Mouse (Mus musculus) midbrain, embryonic 14.5 days (tissue): ENCODE data around the gene Nrcam. TPM values are rescaled to one million over a fixed set of nuclear protein-coding genes. Genes with fewer than 3 reads are reported as not detected.

Experiments used
- ATAC-seq: fragments of 200-750 bp; cut with Nextera tagmentation; 2 replicates; pipeline ENCODE4 v1.8.0; 2017; ENCODE audit warnings: moderate number of reproducible peaks, moderate library complexity; ENCODE audit not compliant: low FRiP score, low TSS enrichment
- DNase-seq: peaks from one replicate; pipeline ENCODE4 v3.0.0-alpha.2; 2015
- H3K27ac ChIP-seq: fragments of 300-500 bp; sonication (generic); replicated peaks from 2 replicates; pipeline ENCODE4 v1.5.1; 2014; ENCODE audit warnings: mild to moderate bottlenecking, low read depth, low read length, moderate library complexity
- H3K27me3 ChIP-seq: fragments of 300-500 bp; sonication (generic); 2 replicates; pipeline ENCODE4 v1.6.1; 2014; ENCODE audit warnings: low read length, control low read depth, mixed read lengths; ENCODE audit not compliant: control insufficient read depth, insufficient read depth
- H3K36me3 ChIP-seq: fragments of 300-500 bp; sonication (generic); 2 replicates; pipeline ENCODE4 v1.6.1; 2014; ENCODE audit warnings: low read length, control low read depth; ENCODE audit not compliant: control insufficient read depth, insufficient read depth
- H3K4me1 ChIP-seq: fragments of 300-500 bp; sonication (generic); 2 replicates; pipeline ENCODE4 v1.6.1; 2014; ENCODE audit warnings: mild to moderate bottlenecking, antibody characterized with exemption, low read length, control low read depth; ENCODE audit not compliant: control insufficient read depth, insufficient read depth
- H3K4me2 ChIP-seq: fragments of 300-500 bp; sonication (generic); 2 replicates; pipeline ENCODE4 v1.6.1; 2014; ENCODE audit warnings: mild to moderate bottlenecking, low read length, moderate library complexity
- H3K4me3 ChIP-seq: fragments of 300-500 bp; sonication (generic); replicated peaks from 2 replicates; pipeline ENCODE4 v1.5.1; 2014; ENCODE audit warnings: low read depth, low read length
- H3K9ac ChIP-seq: fragments of 300-500 bp; sonication (generic); replicated peaks from 2 replicates; pipeline ENCODE4 v1.6.1; 2014; ENCODE audit warnings: mild to moderate bottlenecking, low read length, moderate library complexity
- H3K9me3 ChIP-seq: fragments of 300-500 bp; sonication (generic); 2 replicates; pipeline ENCODE4 v1.6.1; 2016; ENCODE audit warnings: low read length, control low read depth, mixed read lengths; ENCODE audit not compliant: control insufficient read depth
- WGBS: fragments of 180-500 bp; shearing (Covaris S2); extraction: QIAGEN DNeasy Blood & Tissue Kit; methylation state at CpG from one replicate; pipeline ENCODE4 v1.1.7; 2014; 5-methylcytosine and 5-hydroxymethylcytosine counted together
- polyA plus RNA-seq: library from polyadenylated mRNA; unstranded; fragments of >200 nt; fragmentation: Nextera tagmentation; extraction: Ambion mirVana; gene quantifications from 2 replicates; pipeline ENCODE4 v1.2.1, GENCODE M21; 2014

Gene Nrcam
- polyA plus RNA-seq, 1 experiment from 2014 or later, result 198 TPM

DNA sequence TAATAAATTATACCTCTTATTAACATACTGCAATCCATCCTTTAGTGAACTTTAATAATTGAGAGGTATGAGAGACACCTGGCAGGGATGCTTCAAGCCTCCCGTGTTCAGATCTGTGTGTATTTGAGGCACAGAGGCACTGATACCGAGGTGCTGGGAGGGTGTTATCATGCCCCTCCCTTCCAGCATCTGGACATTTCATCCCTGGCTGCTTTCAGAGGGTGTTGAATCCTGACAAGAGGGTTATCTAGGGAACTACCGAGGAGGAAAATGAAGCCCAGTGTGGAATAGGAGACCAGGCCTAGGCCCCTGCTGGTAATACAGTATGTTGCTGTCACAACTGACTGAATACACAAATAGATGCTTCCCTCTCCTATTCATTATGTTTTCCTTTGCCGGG is 133.8 kb downstream of the Nrcam start:
- no peak overlapping the region for H3K4me3 ChIP-seq
- H3K9me3 ChIP-seq, result no peaks in the 10 kb centered on the region
- no peaks in the 10 kb centered on the region for H3K27me3 ChIP-seq
- peak overlapping the region; percentile 28 for H3K27ac ChIP-seq
- H3K9ac ChIP-seq, result no peak overlapping the region
- WGBS, result 34% methylated on average over 4 of the region's 4 CpGs
- H3K36me3 ChIP-seq, result no peaks in the 10 kb centered on the region
- H3K4me2 ChIP-seq, result no peak overlapping the region
- ATAC-seq, result peak; percentile 62
- H3K4me1 ChIP-seq, result peaks cover 10% of the 10 kb centered on the region; the same call in 1 of the 2 replicates
- peak; percentile 41 for DNase-seq

DNA sequence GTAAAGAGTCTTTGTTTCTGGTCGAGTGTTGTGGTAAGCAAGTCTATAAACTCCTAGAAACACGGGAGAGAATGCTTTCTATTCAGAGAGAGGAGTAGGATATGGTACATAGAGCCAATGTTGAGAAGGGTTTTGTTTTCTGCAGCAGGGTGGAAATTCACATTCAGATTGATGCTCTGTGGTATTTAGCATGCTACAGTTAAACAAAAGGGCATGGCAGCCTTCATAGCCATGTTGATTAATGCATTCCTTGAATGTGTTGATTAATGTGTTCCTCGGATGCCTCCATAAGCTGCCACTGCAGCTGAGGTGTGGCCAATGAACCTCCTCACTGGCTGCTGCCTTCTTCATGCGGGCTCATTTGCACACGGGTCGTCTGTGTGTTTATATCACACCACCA is 134.3 kb downstream of the Nrcam start:
- Histone ChIP-seq H3K4me3 (no peak overlapping the region), H3K27ac (peak overlapping the region; percentile 50; the same call in 1 of the 2 replicates), H3K4me2 (no peak overlapping the region), H3K4me1 (peaks cover 10% of the 10 kb centered on the region; the same call in 1 of the 2 replicates), H3K27me3 (no peaks in the 10 kb centered on the region), H3K9ac (no peak overlapping the region), H3K36me3 (no peaks in the 10 kb centered on the region), H3K9me3 (no peaks in the 10 kb centered on the region)
- no peak; the same call in 1 of the 2 replicates for ATAC-seq
- WGBS, result 52% methylated on average over 6 of the region's 6 CpGs
- peak; percentile 26 for DNase-seq

DNA sequence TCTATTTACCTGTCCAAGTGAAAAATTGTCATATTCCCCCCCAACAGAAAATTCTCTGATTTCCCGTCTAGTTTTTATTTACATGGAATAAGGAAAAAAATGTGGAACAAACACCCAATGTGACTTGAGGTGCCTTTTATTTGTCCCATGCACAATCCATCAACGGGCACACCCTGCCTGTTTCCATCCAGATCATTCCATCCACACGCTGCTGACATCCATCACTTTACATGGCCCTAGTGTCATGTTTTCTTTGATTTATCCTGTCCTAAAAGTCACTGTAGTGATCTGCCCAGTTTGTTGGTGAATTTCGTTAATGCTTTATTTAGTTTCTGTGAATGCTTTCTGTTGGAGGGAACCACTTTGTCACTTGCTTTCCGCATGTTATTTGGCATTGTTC is 142.4 kb downstream of the Nrcam start:
- H3K36me3 ChIP-seq, result no peaks in the 10 kb centered on the region
- no peak overlapping the region for H3K9ac ChIP-seq
- H3K27ac ChIP-seq, result no peak overlapping the region
- H3K4me3 ChIP-seq, result no peak overlapping the region
- WGBS, result 85% methylated on average over 5 of the region's 5 CpGs
- no peak for ATAC-seq
- H3K4me2 ChIP-seq, result no peak overlapping the region
- H3K9me3 ChIP-seq, result no peaks in the 10 kb centered on the region
- no peaks in the 10 kb centered on the region for H3K4me1 ChIP-seq
- H3K27me3 ChIP-seq, result no peaks in the 10 kb centered on the region
- DNase-seq, result no peak

DNA sequence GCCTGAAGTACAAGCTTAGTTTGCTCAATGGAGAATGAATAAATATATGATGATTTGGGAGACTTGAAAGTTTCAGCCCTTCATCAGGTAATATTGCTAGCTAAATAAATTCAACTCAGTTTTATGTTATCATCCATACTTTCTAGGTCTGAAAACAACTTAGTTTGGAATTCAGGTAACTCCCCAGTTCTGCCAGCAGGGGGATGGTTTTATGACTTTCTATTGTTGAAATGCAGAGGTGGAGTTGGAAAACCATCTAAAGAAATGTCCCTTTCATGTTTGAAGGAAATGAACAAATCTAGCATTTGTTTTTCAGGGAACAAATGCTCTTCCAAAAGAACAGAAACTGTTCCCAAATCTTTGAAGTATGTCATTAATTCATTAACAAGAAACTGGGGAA is 146.7 kb downstream of the Nrcam start:
- ATAC-seq (no peak), DNase-seq (no peak)
- Histone ChIP-seq H3K4me2 (no peak overlapping the region), H3K27ac (no peak overlapping the region), H3K9ac (no peak overlapping the region), H3K4me1 (no peaks in the 10 kb centered on the region), H3K36me3 (no peaks in the 10 kb centered on the region), H3K4me3 (no peak overlapping the region), H3K9me3 (no peaks in the 10 kb centered on the region), H3K27me3 (no peaks in the 10 kb centered on the region)

DNA sequence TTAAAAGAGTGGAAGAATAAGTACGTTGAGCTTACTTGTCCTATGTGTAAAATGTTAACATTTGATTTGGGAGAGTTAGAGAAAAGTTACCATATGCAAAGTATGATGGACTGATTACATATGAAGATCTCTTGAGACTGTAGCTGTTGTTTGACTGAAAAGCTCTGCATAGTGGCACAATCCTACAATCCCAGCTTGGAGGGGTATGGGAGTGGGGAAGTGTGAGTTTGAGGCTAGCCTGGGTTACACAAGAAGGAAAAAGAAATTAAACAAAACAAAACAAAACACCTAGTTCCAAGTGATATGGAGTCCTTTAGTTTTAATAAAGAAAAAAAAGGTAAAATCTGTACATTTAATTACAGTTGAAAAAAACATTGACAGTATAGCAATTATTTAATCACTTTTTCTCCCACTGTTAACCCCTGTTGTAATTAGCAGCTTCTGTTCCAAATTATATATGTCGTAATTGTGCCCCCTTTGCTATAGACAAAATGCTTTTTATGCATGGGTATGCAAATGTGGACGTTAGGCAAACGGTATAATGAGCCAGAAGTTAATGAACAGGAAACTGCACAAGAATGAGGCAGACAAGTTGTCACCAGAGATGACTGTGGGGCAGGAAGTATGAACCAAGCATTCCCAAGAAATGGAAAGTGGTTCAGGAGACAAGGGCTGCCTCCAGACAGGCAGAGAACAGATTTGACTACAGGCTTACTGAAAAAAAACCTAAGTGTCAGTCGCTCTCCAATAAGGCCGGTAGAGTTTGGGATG is 150.8 kb downstream of the Nrcam start:
- Histone ChIP-seq H3K9ac (no peak overlapping the region), H3K4me2 (no peak overlapping the region), H3K4me3 (no peak overlapping the region), H3K27ac (no peak overlapping the region), H3K27me3 (no peaks in the 10 kb centered on the region), H3K4me1 (no peaks in the 10 kb centered on the region), H3K36me3 (no peaks in the 10 kb centered on the region), H3K9me3 (no peaks in the 10 kb centered on the region)
- DNase-seq (no peak), ATAC-seq (no peak)
- 78% methylated on average over 6 of the region's 6 CpGs for WGBS

DNA sequence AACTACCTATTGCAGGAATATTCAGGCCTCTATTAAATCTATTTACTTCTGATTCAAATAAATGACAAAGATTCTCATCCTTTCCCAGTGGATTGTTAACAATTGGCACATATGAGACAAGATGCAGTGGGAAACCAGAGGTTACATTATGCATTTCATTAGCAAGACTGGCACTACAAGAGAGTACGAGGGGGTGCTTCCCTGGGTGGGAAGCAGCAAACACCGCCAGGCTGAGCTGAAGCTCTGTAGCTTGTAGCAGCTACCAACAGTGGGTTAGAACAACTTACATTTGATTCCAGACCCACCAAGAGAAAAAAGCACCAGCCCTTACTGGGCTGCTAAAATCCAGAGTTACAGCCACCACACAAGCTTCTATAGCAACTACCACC is 151.3 kb downstream of the Nrcam start:
- ATAC-seq, result no peak
- Histone ChIP-seq H3K9ac (no peak overlapping the region), H3K36me3 (no peaks in the 10 kb centered on the region), H3K4me2 (no peak overlapping the region), H3K9me3 (no peaks in the 10 kb centered on the region), H3K27me3 (no peaks in the 10 kb centered on the region), H3K4me1 (no peaks in the 10 kb centered on the region), H3K4me3 (no peak overlapping the region), H3K27ac (peak overlapping the region; percentile 37; the same call in 1 of the 2 replicates)
- WGBS, result 64% methylated on average over 2 of the region's 2 CpGs
- no peak for DNase-seq

DNA sequence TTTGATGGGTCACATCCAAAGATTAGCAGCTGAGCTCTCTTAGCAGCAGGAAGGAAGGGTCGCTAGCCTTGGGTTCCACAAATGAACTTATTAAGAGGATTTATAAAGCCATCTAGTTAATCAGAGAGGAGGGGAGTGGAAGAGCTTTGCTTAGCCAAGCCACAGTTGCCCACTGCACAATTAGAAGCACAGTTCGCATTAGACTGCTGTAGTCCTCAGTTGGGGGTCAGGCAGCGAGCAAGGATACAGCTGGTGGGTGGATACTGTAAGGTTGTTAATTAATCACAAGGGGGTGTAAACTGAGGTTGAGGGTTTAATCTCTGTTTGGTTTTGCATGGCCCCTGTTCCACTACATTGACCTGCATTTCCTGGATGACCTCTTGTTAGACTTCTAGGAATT is 152.7 kb downstream of the Nrcam start:
- 43% methylated on average over 3 of the region's 3 CpGs for WGBS
- H3K9me3 ChIP-seq, result no peaks in the 10 kb centered on the region

DNA sequence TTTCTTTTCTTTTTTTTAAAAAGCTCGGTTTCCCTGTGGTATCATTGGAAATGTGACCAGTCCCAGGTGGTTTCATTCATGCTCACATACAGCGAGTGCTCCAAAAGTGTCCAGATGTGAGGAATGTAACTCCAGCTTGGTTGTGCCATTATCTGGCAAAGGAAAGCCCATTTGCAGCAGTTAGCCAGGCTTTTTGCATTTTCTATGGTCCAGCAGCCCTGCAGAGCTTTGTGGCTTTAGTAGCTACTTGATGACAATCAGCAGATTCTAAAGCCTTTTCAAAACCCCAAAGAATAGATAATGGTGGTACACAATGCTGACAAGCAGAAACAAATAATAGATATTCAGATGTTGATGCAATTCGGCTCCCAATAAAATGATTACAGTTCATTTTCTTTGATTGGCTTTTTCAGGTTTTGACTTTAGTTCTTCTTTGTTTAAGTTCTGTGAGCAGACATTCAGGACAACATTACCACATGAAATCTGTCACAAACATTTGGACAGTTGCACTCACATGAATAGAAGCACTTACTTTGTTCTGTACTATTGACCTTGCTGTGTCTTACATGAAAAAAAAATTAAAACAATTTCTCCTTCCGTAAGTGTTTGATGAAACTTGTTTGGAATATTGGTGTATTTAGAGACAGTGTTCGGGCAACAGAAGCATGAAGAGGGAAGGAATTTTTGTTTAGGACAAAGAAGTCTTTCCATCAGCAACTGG is 164.2 kb downstream of the Nrcam start:
- no peak for DNase-seq
- 36% methylated on average over 5 of the region's 5 CpGs for WGBS
- Histone ChIP-seq H3K27ac (no peak overlapping the region), H3K4me3 (no peak overlapping the region), H3K4me1 (no peaks in the 10 kb centered on the region), H3K9me3 (no peaks in the 10 kb centered on the region), H3K4me2 (no peak overlapping the region), H3K27me3 (no peaks in the 10 kb centered on the region), H3K9ac (no peak overlapping the region), H3K36me3 (no peaks in the 10 kb centered on the region)
- ATAC-seq, result no peak

More for the DNA sequence above, 152.7 kb downstream of the Nrcam start:
- H3K4me1 ChIP-seq, result no peaks in the 10 kb centered on the region
- H3K4me2 ChIP-seq, result no peak overlapping the region
- ATAC-seq, result no peak
- H3K9ac ChIP-seq, result no peak overlapping the region
- no peak for DNase-seq
- H3K27ac ChIP-seq, result no peak overlapping the region
- no peaks in the 10 kb centered on the region for H3K27me3 ChIP-seq
- no peak overlapping the region for H3K4me3 ChIP-seq
- no peaks in the 10 kb centered on the region for H3K36me3 ChIP-seq

DNA sequence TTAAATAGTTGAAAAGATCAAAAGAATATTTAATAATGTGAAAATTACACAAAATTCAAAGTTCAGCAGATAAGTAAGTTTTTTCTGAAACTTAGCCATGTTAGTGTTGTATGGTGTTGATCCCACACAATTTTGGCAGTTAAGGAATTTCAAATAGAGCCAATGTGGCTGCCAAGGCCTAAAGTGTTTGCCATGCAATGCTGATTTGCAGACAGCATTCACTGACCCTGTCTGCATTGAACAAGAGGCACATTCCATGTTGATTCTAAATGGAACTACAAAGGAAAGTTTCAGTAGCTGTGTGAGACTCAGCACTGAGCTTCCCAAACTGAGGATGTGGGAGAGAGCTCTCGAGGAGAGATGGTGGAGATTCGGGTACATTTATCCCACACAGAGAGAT is 169.1 kb downstream of the Nrcam start:
- ATAC-seq (no peak), DNase-seq (no peak)
- Histone ChIP-seq H3K27ac (no peak overlapping the region), H3K9me3 (no peaks in the 10 kb centered on the region), H3K4me1 (peaks cover 30% of the 10 kb centered on the region), H3K36me3 (no peaks in the 10 kb centered on the region), H3K9ac (no peak overlapping the region), H3K4me3 (no peak overlapping the region), H3K27me3 (no peaks in the 10 kb centered on the region), H3K4me2 (no peak overlapping the region)
- WGBS, result 86% methylated on average over 2 of the region's 2 CpGs
